Mouse (Mus musculus) neutrophil, adult 59 days (primary cell): ENCODE results near the gene Btbd35f26. TPM values are rescaled to one million over a fixed set of nuclear protein-coding genes. Genes with fewer than 3 reads are reported as not detected.

Source experiments
- total RNA-seq, 2 experiments: library from RNA; stranded (reverse); gene quantifications; 1 replicate in 1 of 2; 2 replicates in 1 of 2; pipeline ENCODE4 v1.2.4; 2023

Btbd35f26 gene
- not detected for total RNA-seq

GRCm38 (mm10) chrX:31336154-31336553, at the start of gene Btbd35f26:
Gene Btbd35f26, plus strand, starts transcription at chrX:31336454.

GRCm38 (mm10) chrX:31383818-31384217, 47.6 kb downstream of the Btbd35f26 start, which contains the start of gene Btbd35f19:
Gene Btbd35f19, minus strand, starts transcription at chrX:31383918.

Other genes starting within 250 kb of the Btbd35f26 start
- gene Btbd35f29, start 218.8 kb upstream of the Btbd35f26 start, total RNA-seq = not detected
- not detected for gene Spin2f, start 82.6 kb upstream of the Btbd35f26 start, total RNA-seq
- gene Btbd35f19, start 47.5 kb downstream of the Btbd35f26 start, total RNA-seq = not detected
- gene Gm21883, start 237.8 kb downstream of the Btbd35f26 start, total RNA-seq = not detected